Mouse (Mus musculus) ES-E14 (cell line): ENCODE data around the gene Mbl1. TPM values are rescaled to one million over a fixed set of nuclear protein-coding genes. Genes with fewer than 3 reads are reported as not detected.

Experiments used
- DNase-seq: peaks from one replicate; pipeline ENCODE4 v3.0.0-alpha.2; 2013; ENCODE audit warnings: low read depth, low spot score
- H3K27ac ChIP-seq: 2 replicates; pipeline ENCODE4 v1.5.1; 2012; ENCODE audit warnings: low read depth, mild to moderate bottlenecking, low read length, moderate library complexity, mixed read lengths; ENCODE audit not compliant: poor library complexity, insufficient read depth, severe bottlenecking
- H3K36me3 ChIP-seq: 2 replicates; pipeline ENCODE4 v1.6.1; 2012; ENCODE audit warnings: mild to moderate bottlenecking, low read length, moderate library complexity, mixed read lengths; ENCODE audit not compliant: control insufficient read depth, poor library complexity, insufficient read depth, severe bottlenecking
- H3K4me1 ChIP-seq, 2 experiments: fragments of 150-350 bp in 1 of 2; sonication (generic) in 1 of 2; 2 replicates each; pipeline ENCODE4 v1.6.1; 2012; ENCODE audit warnings: low read length in 2 of 2, mild to moderate bottlenecking in 1 of 2, mixed read lengths in 1 of 2; ENCODE audit not compliant: control insufficient read depth in 2 of 2, insufficient read depth in 2 of 2, poor library complexity in 1 of 2
- H3K4me3 ChIP-seq, 2 experiments: fragments of 150-350 bp in 1 of 2; sonication (generic) in 1 of 2; 2 replicates each; pipeline ENCODE4 v1.5.1; 2012; ENCODE audit warnings: low read length in 2 of 2, low read depth in 1 of 2, mild to moderate bottlenecking in 1 of 2, mixed read lengths in 1 of 2; ENCODE audit not compliant: insufficient read depth in 1 of 2, poor library complexity in 1 of 2, severe bottlenecking in 1 of 2
- H3K9ac ChIP-seq: 2 replicates; pipeline ENCODE4 v1.6.1; 2012; ENCODE audit warnings: low read depth, mild to moderate bottlenecking, low read length, mixed read lengths; ENCODE audit not compliant: poor library complexity, insufficient read depth, severe bottlenecking
- H3K9me3 ChIP-seq: fragments of 150-350 bp; sonication (generic); 2 replicates; pipeline ENCODE4 v1.6.1; 2012; ENCODE audit warnings: low read depth, mild to moderate bottlenecking, low read length; ENCODE audit not compliant: control insufficient read depth, insufficient read depth
- CHD2 ChIP-seq: IDR thresholded peaks from 2 replicates; pipeline ENCODE4 v1.6.1; 2014; ENCODE audit warnings: mild to moderate bottlenecking, low read depth, low read length, inconsistent platforms
- HCFC1 ChIP-seq: IDR thresholded peaks from 2 replicates; pipeline ENCODE4 v1.6.1; 2012; ENCODE audit warnings: low read length, inconsistent platforms, borderline replicate concordance; ENCODE audit not compliant: insufficient read depth
- MAFK ChIP-seq: IDR thresholded peaks from 2 replicates; pipeline ENCODE4 v1.6.1; 2014; ENCODE audit warnings: mild to moderate bottlenecking, low read depth, low read length, inconsistent platforms; ENCODE audit not compliant: insufficient read depth
- ZC3H11A ChIP-seq: IDR thresholded peaks from 2 replicates; pipeline ENCODE4 v1.6.1; 2012; ENCODE audit warnings: low read depth, mild to moderate bottlenecking, inconsistent platforms, low read length, borderline replicate concordance
- ZNF384 ChIP-seq: IDR thresholded peaks from 2 replicates; pipeline ENCODE4 v1.6.1; 2012; ENCODE audit warnings: low read depth, low read length, inconsistent platforms
- in situ Hi-C, 2 experiments: fragments of 600-800 bp; cut with MboI; formaldehyde crosslinking; loops; one replicate each; pipeline ENCODE4 v1.15.1; 2025; ENCODE audit warnings: low sequenced_read_pairs in 2 of 2, inconsistent platforms in 1 of 2; ENCODE audit not compliant: unreplicated experiment in 2 of 2
- total RNA-seq: library from RNA; depleted of rRNA; stranded (reverse); fragments of 300-350 nt; gene quantifications from 2 replicates; pipeline ENCODE4 v1.2.3, GENCODE M21; 2012

The Mbl1 gene
- total RNA-seq, 1 experiment: not detected

GRCm38 (mm10) chr14:41137006-41137405 is 14.3 kb upstream of the Mbl1 start:
- TF ChIP-seq CHD2 (no peak), ZNF384 (no peak), MAFK (no peak), HCFC1 (no peak), ZC3H11A (no peak)
- Histone ChIP-seq H3K4me1 (no peaks in the 10 kb centered on the region), H3K9me3 (no peaks in the 10 kb centered on the region), H3K36me3 (no peaks in the 10 kb centered on the region), H3K4me3 (no peak overlapping the region), H3K27ac (no peak overlapping the region), H3K9ac (no peak overlapping the region)
- in situ Hi-C loops: no loop called here
- DNase-seq: no peak

- Histone ChIP-seq H3K4me1 (no peaks in the 10 kb centered on the region), H3K27ac (no peak overlapping the region), H3K36me3 (no peaks in the 10 kb centered on the region), H3K4me3 (no peak overlapping the region), H3K9ac (no peak overlapping the region), H3K9me3 (no peaks in the 10 kb centered on the region)
- TF ChIP-seq CHD2 (no peak), HCFC1 (no peak), MAFK (no peak), ZC3H11A (no peak), ZNF384 (no peak)
- in situ Hi-C loops: no loop called here
- DNase-seq: no peak
These were observed 10.6 kb upstream of the Mbl1 start for GRCm38 (mm10) chr14:41140686-41141085.

GRCm38 (mm10) chr14:41146035-41146434 is 5.2 kb upstream of the Mbl1 start:
- DNase-seq: no peak
- in situ Hi-C loops: no loop called here

GRCm38 (mm10) chr14:41146922-41147321 is 4.3 kb upstream of the Mbl1 start:
- H3K27ac ChIP-seq: no peak overlapping the region
- no peak for TF ChIP-seq CHD2
- in situ Hi-C loops: no loop called here
- H3K9ac ChIP-seq: no peak overlapping the region
- no peaks in the 10 kb centered on the region for H3K4me1 ChIP-seq
- DNase-seq: no peak
- no peaks in the 10 kb centered on the region for H3K36me3 ChIP-seq
- no peaks in the 10 kb centered on the region for H3K9me3 ChIP-seq
- no peak overlapping the region for H3K4me3 ChIP-seq

More at GRCm38 (mm10) chr14:41146035-41146434, 5.2 kb upstream of the Mbl1 start:
- H3K4me3 ChIP-seq: no peak overlapping the region
- no peaks in the 10 kb centered on the region for H3K36me3 ChIP-seq
- H3K9ac ChIP-seq: no peak overlapping the region
- no peaks in the 10 kb centered on the region for H3K4me1 ChIP-seq
- TF ChIP-seq HCFC1 (no peak), ZC3H11A (no peak), ZNF384 (no peak), MAFK (no peak), CHD2 (no peak)
- H3K27ac ChIP-seq: no peak overlapping the region
- H3K9me3 ChIP-seq: no peaks in the 10 kb centered on the region

- TF ChIP-seq MAFK: no peak
- no peak for TF ChIP-seq CHD2
- no peak for TF ChIP-seq HCFC1
- no peak for TF ChIP-seq ZNF384
- no peak for TF ChIP-seq ZC3H11A
- no peak for DNase-seq
- in situ Hi-C loops: no loop called here
These were observed 3.9 kb upstream of the Mbl1 start for GRCm38 (mm10) chr14:41147356-41147755.

More at GRCm38 (mm10) chr14:41147356-41147755, 3.9 kb upstream of the Mbl1 start:
- no peaks in the 10 kb centered on the region for H3K36me3 ChIP-seq
- no peak overlapping the region for H3K9ac ChIP-seq
- no peaks in the 10 kb centered on the region for H3K9me3 ChIP-seq
- no peaks in the 10 kb centered on the region for H3K4me1 ChIP-seq
- H3K4me3 ChIP-seq: no peak overlapping the region
- no peak overlapping the region for H3K27ac ChIP-seq
